ENCODE assay signal across 23 mouse cellular contexts in the genomic region with DNA sequence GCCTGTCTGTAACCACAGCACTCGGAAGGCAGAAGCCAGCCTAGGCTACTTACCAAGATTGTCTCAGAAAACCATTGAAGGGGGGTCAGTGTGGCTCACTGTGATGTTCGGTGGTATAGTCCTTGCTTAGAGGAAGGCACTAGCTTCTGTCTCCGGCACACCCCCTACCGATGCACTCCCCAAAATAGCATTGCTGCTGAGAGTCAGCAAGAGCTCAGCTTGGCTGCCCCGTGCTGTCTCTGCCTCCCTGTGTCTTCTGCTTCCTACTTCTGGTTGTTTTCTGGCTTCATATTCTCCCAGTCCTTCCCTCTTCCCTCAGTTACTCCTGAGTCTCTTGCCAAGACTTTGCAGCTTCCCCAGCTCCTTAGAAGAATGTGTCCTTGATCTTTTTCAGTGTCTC. TPM values are rescaled to one million over a fixed set of nuclear protein-coding genes. Genes with fewer than 3 reads are reported as not detected.
DNase-seq lines count a peak whose midpoint lies in the region; TF ChIP-seq lines count a peak whose summit lies in the region.
"Had no signal": no experiment of that assay in that cellular context is flagged by ENCODE, and none has a peak within 500 bp of the region (broad histone marks: within the 10 kb centered on the region; RNA-seq: fewer than 3 reads in every experiment).

No protein-coding gene starts in this region.

- intact Hi-C loops in gastrocnemius, postnatal 36 days (cut with DNase I), result no loop called here

- peak; percentile 57; the same call in 1 of the 2 replicates for TF ChIP-seq POLR2A in cortical plate, adult 2 months (IDR thresholded peaks at IDR 0.05; ENCODE audit: extremely low read depth, insufficient read depth, low read length)

- no peak overlapping the region for H3K4me3 ChIP-seq in cortical plate, adult 2 months (ENCODE audit: insufficient read depth, low read length)
- H3K4me3 ChIP-seq: embryonic facial prominence, embryonic 15.5 days; forebrain, embryonic 10.5 days; hindbrain, embryonic 10.5 days; megakaryocyte, embryonic 14.5 days; stomach, embryonic 15.5 days had no signal

- peak overlapping the region; percentile 68 for H3K27ac ChIP-seq in cortical plate, adult 2 months (ENCODE audit: insufficient read depth, low read length)
- H3K27ac ChIP-seq: embryonic facial prominence, embryonic 15.5 days; forebrain, embryonic 10.5 days; hindbrain, embryonic 10.5 days; stomach, embryonic 15.5 days had no signal

- TF ChIP-seq CTCF in cortical plate, adult 2 months (IDR thresholded peaks at IDR 0.05; ENCODE audit: extremely low read depth, insufficient read depth, low read length), result no peak

- H3K4me1 ChIP-seq in cortical plate, adult 2 months (ENCODE audit: control insufficient read depth, insufficient read depth, low read length), result peaks cover 8% of the 10 kb centered on the region
- H3K4me1 ChIP-seq: embryonic facial prominence, embryonic 15.5 days; megakaryocyte, embryonic 14.5 days; stomach, embryonic 15.5 days had no signal

- DNase-seq in layer of hippocampus, adult 18-20 months (ENCODE audit: low spot score in 2 of 2), result peak; percentile 39 to 69
- no peak for DNase-seq in layer of hippocampus, adult 9-10 months (ENCODE audit: low spot score)
- DNase-seq in brain, adult 2 months (ENCODE audit: low read depth, low spot score), result peak; percentile 88
- DNase-seq in right cerebral cortex, postnatal 10 days (ENCODE audit: low spot score in 2 of 2), result peak; percentile 64 to 75
- DNase-seq in cerebellum, postnatal 36 days, result no peak
- DNase-seq in gastrocnemius, postnatal 36 days, result no peak
- DNase-seq: adrenal gland, adult 2 months; cerebellum, adult 9-11 months; embryo, embryonic 11 days; gastrocnemius, postnatal 25 days; kidney, adult 2 months; kidney, postnatal 10 days; lung, adult 18-20 months; lung, postnatal 14 days had no signal

RNA-seq across cellular contexts. Expression of gene Phf24, which starts 15.6 kb away (rescaled TPM):
- 100 to 1,000 TPM; 162 to 167 TPM for total RNA-seq in layer of hippocampus, adult 18-20 months (2021)
- 282 and 292 TPM in 2 replicates for polyA plus RNA-seq in cortical plate, adult 2 months (2012; rRNA removed)
- total RNA-seq in gastrocnemius, postnatal 36 days (2021), result under 1 TPM; 0.15 to 0.97 TPM

RNA-seq across cellular contexts. Expression of gene Fam205c, which starts 26.8 kb away (rescaled TPM):
- total RNA-seq in layer of hippocampus, adult 18-20 months (2021), result under 1 TPM; 0.30 to 0.52 TPM
- 0.15 TPM in 1 of 2 replicates, not detected in the other for polyA plus RNA-seq in cortical plate, adult 2 months (2012; rRNA removed)
- under 1 TPM; 0.37 to 0.41 TPM for total RNA-seq in gastrocnemius, postnatal 36 days (2021)
- total RNA-seq: midbrain, postnatal 0 days had no signal
- polyA plus RNA-seq: adrenal gland, adult 2 months; kidney, adult 2 months; limb, embryonic 11.5 days had no signal

RNA-seq across cellular contexts. Expression of gene Gm12394, which starts 44.3 kb away (rescaled TPM):
- 1 to 10 TPM in 1 of 2 experiments, under 1 TPM in 1; 0.68 to 1.0 TPM for total RNA-seq in layer of hippocampus, adult 18-20 months (2021)
- 0.13 and 0.23 TPM in 2 replicates for polyA plus RNA-seq in cortical plate, adult 2 months (2012; rRNA removed)
- total RNA-seq in gastrocnemius, postnatal 36 days (2021), result not detected
- total RNA-seq: gastrocnemius, postnatal 25 days had no signal
- polyA plus RNA-seq: adrenal gland, adult 2 months; hindbrain, embryonic 10.5 days; kidney, adult 2 months; limb, embryonic 11.5 days; stomach, embryonic 15.5 days had no signal

RNA-seq across cellular contexts. Expression of gene Fam205a1, which starts 47.2 kb away (rescaled TPM):
- under 1 TPM in 1 of 2 experiments, not detected in 1; 0.10 TPM for total RNA-seq in layer of hippocampus, adult 18-20 months (2021)
- polyA plus RNA-seq in cortical plate, adult 2 months (2012; rRNA removed), result 0.15 and 0.23 TPM in 2 replicates
- not detected for total RNA-seq in gastrocnemius, postnatal 36 days (2021)
- total RNA-seq: adrenal gland, adult 2 months; gastrocnemius, postnatal 25 days; midbrain, postnatal 0 days had no signal
- polyA plus RNA-seq: adrenal gland, adult 2 months; embryonic facial prominence, embryonic 15.5 days; heart, postnatal 0 days; hindbrain, embryonic 10.5 days; midbrain, postnatal 0 days; stomach, embryonic 15.5 days had no signal

RNA-seq across cellular contexts. Expression of gene Dnajb5, which starts 48.7 kb away (rescaled TPM):
- 100 to 1,000 TPM; 197 to 234 TPM for total RNA-seq in layer of hippocampus, adult 18-20 months (2021)
- 96.0 and 107 TPM in 2 replicates for polyA plus RNA-seq in cortical plate, adult 2 months (2012; rRNA removed)
- 100 to 1,000 TPM; 191 to 213 TPM for total RNA-seq in gastrocnemius, postnatal 36 days (2021)

Comparison
In these comparisons a context has a peak if more than half of its experiments do, and no peak if none do; other contexts are left out.
1. DNase-seq: peak in layer of hippocampus, adult 18-20 months (2 of 2), brain, adult 2 months (single experiment) and right cerebral cortex, postnatal 10 days (2 of 2); none in layer of hippocampus, adult 9-10 months (single experiment), cerebellum, postnatal 36 days (0 of 2) and gastrocnemius, postnatal 36 days (0 of 2).
2. RNA of gene Phf24, which starts 15.6 kb away (total RNA-seq): 162 to 167 TPM in layer of hippocampus, adult 18-20 months; 0.15 to 0.97 TPM in gastrocnemius, postnatal 36 days; every median in the first group is over 10 times any median in the second.